In genomic region chr6:129591508-129591907, GRCm38 (mm10) we compare ENCODE assay signal across 25 mouse cellular contexts. TPM values are rescaled to one million over a fixed set of nuclear protein-coding genes. Genes with fewer than 3 reads are reported as not detected.
A peak's percentile ranks its signal among the peaks of the same experiment; 100 is the strongest.
DNase-seq lines count a peak whose midpoint lies in the region; ATAC-seq and TF ChIP-seq lines count a peak whose summit lies in the region.
"Had no signal": no experiment of that assay in that cellular context is flagged by ENCODE, and none has a peak within 500 bp of the region (broad histone marks: within the 10 kb centered on the region; RNA-seq: fewer than 3 reads in every experiment).

Gene Klrd1, plus strand, starts transcription at chr6:129591782.

- ATAC-seq in common myeloid progenitor, adult 5-6 weeks (replicated peaks; ENCODE audit: low read depth, poor library complexity, severe bottlenecking), result peak; percentile 99
- ATAC-seq in intestine, embryonic 16.5 days, result no peak
- no peak for ATAC-seq in intestine, postnatal 0 days
- ATAC-seq: forebrain, embryonic 14.5 days; hindbrain, embryonic 16.5 days; midbrain, embryonic 13.5 days had no signal

- no peak within 1 kb of the TSS for H3K27ac ChIP-seq in intestine, embryonic 16.5 days (ENCODE audit: low read length)
- H3K27ac ChIP-seq in intestine, postnatal 0 days (ENCODE audit: low read depth, low read length), result no peak within 1 kb of the TSS
- H3K27ac ChIP-seq: limb, embryonic 13.5 days; midbrain, embryonic 13.5 days had no signal

- H3K27me3 ChIP-seq in intestine, embryonic 16.5 days (replicated peaks; ENCODE audit: control insufficient read depth, insufficient read depth, low read length), result no peaks in the 10 kb centered on the region
- H3K27me3 ChIP-seq in intestine, postnatal 0 days (replicated peaks; ENCODE audit: control insufficient read depth, insufficient read depth, low read length), result no peaks in the 10 kb centered on the region
- H3K27me3 ChIP-seq: limb, embryonic 13.5 days; midbrain, embryonic 13.5 days had no signal

- H3K9me3 ChIP-seq in intestine, embryonic 16.5 days (ENCODE audit: control insufficient read depth, low read length), result no peaks in the 10 kb centered on the region
- no peaks in the 10 kb centered on the region for H3K9me3 ChIP-seq in intestine, postnatal 0 days (ENCODE audit: control insufficient read depth)
- H3K9me3 ChIP-seq: G1E; limb, embryonic 13.5 days; midbrain, embryonic 13.5 days had no signal

- H3K9ac ChIP-seq in intestine, embryonic 16.5 days (ENCODE audit: low read depth, low read length), result no peak within 1 kb of the TSS
- no peak within 1 kb of the TSS for H3K9ac ChIP-seq in intestine, postnatal 0 days (ENCODE audit: low read depth, low read length)
- H3K9ac ChIP-seq: limb, embryonic 13.5 days; midbrain, embryonic 13.5 days had no signal

- H3K4me2 ChIP-seq in intestine, embryonic 16.5 days (ENCODE audit: low read depth, low read length), result no peak within 1 kb of the TSS
- H3K4me2 ChIP-seq in intestine, postnatal 0 days (replicated peaks; ENCODE audit: low read depth), result no peak within 1 kb of the TSS
- H3K4me2 ChIP-seq: heart, embryonic 11.5 days; limb, embryonic 13.5 days; midbrain, embryonic 13.5 days had no signal

- no peaks in the 10 kb centered on the region for H3K4me1 ChIP-seq in intestine, embryonic 16.5 days (ENCODE audit: control insufficient read depth, insufficient read depth, low read length)
- H3K4me1 ChIP-seq in intestine, postnatal 0 days (replicated peaks; ENCODE audit: control insufficient read depth, insufficient read depth, low read length), result no peaks in the 10 kb centered on the region
- H3K4me1 ChIP-seq: limb, embryonic 13.5 days; midbrain, embryonic 13.5 days had no signal

- TF ChIP-seq CTCF in intestine, postnatal 0 days (IDR thresholded peaks at IDR 0.05; ENCODE audit: low read depth), result no peak

- no peak within 1 kb of the TSS for H3K4me3 ChIP-seq in intestine, embryonic 16.5 days (ENCODE audit: low read length)
- H3K4me3 ChIP-seq in intestine, postnatal 0 days (ENCODE audit: low read depth, low read length), result no peak within 1 kb of the TSS
- H3K4me3 ChIP-seq: erythroblast, embryonic 14.5 days; limb, embryonic 13.5 days; midbrain, embryonic 13.5 days; myocyte had no signal

- H3K36me3 ChIP-seq in intestine, embryonic 16.5 days (ENCODE audit: control insufficient read depth, insufficient read depth, low read length), result no peaks in the 10 kb centered on the region
- no peaks in the 10 kb centered on the region for H3K36me3 ChIP-seq in intestine, postnatal 0 days (ENCODE audit: control insufficient read depth, insufficient read depth)
- H3K36me3 ChIP-seq: G1E; limb, embryonic 13.5 days; midbrain, embryonic 13.5 days had no signal

- DNase-seq in lung, postnatal 25 days (ENCODE audit: low spot score), result peak; percentile 28
- no peak for DNase-seq in lung, postnatal 14 days
- DNase-seq in A20 (ENCODE audit: low read depth, low spot score), result peak; percentile 55
- peak; percentile 46 to 57 for DNase-seq in natural killer cell, adult 2 months (ENCODE audit: low spot score in 2 of 2)
- DNase-seq in cerebellum, postnatal 25 days, result no peak
- DNase-seq: cerebellum, adult 18-20 months; gastrocnemius, postnatal 36 days; kidney, adult 2 months; kidney, postnatal 25 days; lung, postnatal 4 days; right cerebral cortex, adult 18-20 months had no signal

- 69% methylated on average over 3 of the region's 3 CpGs for WGBS in intestine, embryonic 16.5 days
- 78% methylated on average over 3 of the region's 3 CpGs for WGBS in intestine, postnatal 0 days

RNA-seq across cellular contexts. Expression of gene Klrd1, which starts in this region (rescaled TPM):
- total RNA-seq in common myeloid progenitor, adult 5-6 weeks (2017), result 2.8 and 7.4 TPM in 2 replicates
- 1.6 and 2.4 TPM in 2 replicates for polyA plus RNA-seq in intestine, embryonic 16.5 days (2015; fragmentation: Nextera tagmentation; extraction: Ambion mirVana)
- polyA plus RNA-seq in intestine, postnatal 0 days (2015; fragmentation: Nextera tagmentation; extraction: Ambion mirVana), result 0.99 and 1.4 TPM in 2 replicates
- total RNA-seq: G1E; gastrocnemius, postnatal 36 days; heart, postnatal 25 days had no signal
- polyA plus RNA-seq: embryonic facial prominence, embryonic 11.5 days; erythroblast, embryonic 14.5 days; forebrain, embryonic 14.5 days; G1E; heart, embryonic 11.5 days; hindbrain, embryonic 16.5 days; limb, embryonic 13.5 days; midbrain, embryonic 13.5 days; myocyte; testis, adult 2 months had no signal

Comparison
In these comparisons a context has a peak if more than half of its experiments do, and no peak if none do; other contexts are left out.
1. DNase-seq: peak in lung, postnatal 25 days (single experiment), A20 (single experiment) and natural killer cell, adult 2 months (2 of 2); none in lung, postnatal 14 days (single experiment) and cerebellum, postnatal 25 days (0 of 2).